Mouse (Mus musculus) embryonic facial prominence, embryonic 10.5 days (tissue): Measurements from ENCODE around the gene Psenen. TPM values are rescaled to one million over a fixed set of nuclear protein-coding genes. Genes with fewer than 3 reads are reported as not detected.
A peak's percentile ranks its signal among the peaks of the same experiment; 100 is the strongest.

Experiments
- DNase-seq: peaks from one replicate; pipeline ENCODE4 v3.0.0-alpha.2; 2017; ENCODE audit warnings: low spot score
- H3K27ac ChIP-seq: fragments of 300-500 bp; sonication (generic); replicated peaks from 2 replicates; pipeline ENCODE4 v1.5.1; 2016; ENCODE audit warnings: mild to moderate bottlenecking
- H3K27me3 ChIP-seq: fragments of 300-500 bp; sonication (generic); replicated peaks from 2 replicates; pipeline ENCODE4 v1.6.1; 2016; ENCODE audit warnings: low read depth, mild to moderate bottlenecking; ENCODE audit not compliant: poor library complexity, severe bottlenecking
- H3K36me3 ChIP-seq: fragments of 300-500 bp; sonication (generic); replicated peaks from 2 replicates; pipeline ENCODE4 v1.6.1; 2016; ENCODE audit warnings: mild to moderate bottlenecking, moderate library complexity
- H3K4me1 ChIP-seq: fragments of 300-500 bp; sonication (generic); 2 replicates; pipeline ENCODE4 v1.6.1; 2016
- H3K4me3 ChIP-seq: fragments of 300-500 bp; sonication (generic); 2 replicates; pipeline ENCODE4 v1.5.1; 2016; ENCODE audit warnings: mild to moderate bottlenecking, moderate library complexity
- H3K9me3 ChIP-seq: fragments of 300-500 bp; sonication (generic); 2 replicates; pipeline ENCODE4 v1.6.1; 2016; ENCODE audit warnings: mild to moderate bottlenecking
- WGBS: fragments of 180-500 bp; shearing (Covaris S2); methylation state at CpG from one replicate; pipeline ENCODE4 v1.1.7; 2016; 5-methylcytosine and 5-hydroxymethylcytosine counted together
- polyA plus RNA-seq: library from polyadenylated mRNA; unstranded; fragments of >200 nt; fragmentation: Nextera tagmentation; extraction: Ambion mirVana; gene quantifications from 2 replicates; pipeline ENCODE4 v1.2.1, GENCODE M21; 2016

Gene Psenen
- polyA plus RNA-seq, 1 experiment from 2014 or later = 118 TPM

GRCm38 (mm10) chr7:30596093-30596492 lies 32.7 kb upstream of the Psenen start:
- Histone ChIP-seq H3K9me3 (no peaks in the 10 kb centered on the region), H3K4me1 (peaks cover 4% of the 10 kb centered on the region; the same call in 1 of the 2 replicates), H3K27me3 (no peaks in the 10 kb centered on the region), H3K27ac (no peak overlapping the region), H3K36me3 (no peaks in the 10 kb centered on the region), H3K4me3 (no peak overlapping the region)
- DNase-seq = no peak
- WGBS = 83% methylated on average over 5 of the region's 5 CpGs

GRCm38 (mm10) chr7:30594510-30595024 lies 31.1 kb upstream of the Psenen start:
- Histone ChIP-seq H3K27ac (no peak overlapping the region), H3K4me3 (no peak overlapping the region), H3K27me3 (no peaks in the 10 kb centered on the region), H3K36me3 (no peaks in the 10 kb centered on the region), H3K9me3 (no peaks in the 10 kb centered on the region), H3K4me1 (peaks cover 9% of the 10 kb centered on the region)
- no peak for DNase-seq
- WGBS = 67% methylated on average over 4 of the region's 4 CpGs

- H3K4me3 ChIP-seq = no peak overlapping the region
- peaks cover 9% of the 10 kb centered on the region for H3K4me1 ChIP-seq
- 79% methylated on average over 10 of the region's 10 CpGs for WGBS
- H3K27me3 ChIP-seq = no peaks in the 10 kb centered on the region
- H3K9me3 ChIP-seq = no peaks in the 10 kb centered on the region
- no peaks in the 10 kb centered on the region for H3K36me3 ChIP-seq
- DNase-seq = no peak
- no peak overlapping the region for H3K27ac ChIP-seq
Observed at GRCm38 (mm10) chr7:30593579-30594509, 30.4 kb upstream of the Psenen start.

- Histone ChIP-seq H3K4me1 (peaks cover 9% of the 10 kb centered on the region), H3K36me3 (no peaks in the 10 kb centered on the region), H3K27ac (no peak overlapping the region), H3K9me3 (no peaks in the 10 kb centered on the region), H3K4me3 (no peak overlapping the region), H3K27me3 (no peaks in the 10 kb centered on the region)
- no peak for DNase-seq
- WGBS = 62% methylated on average over 5 of the region's 5 CpGs
Observed at GRCm38 (mm10) chr7:30592772-30593423, 29.5 kb upstream of the Psenen start.

GRCm38 (mm10) chr7:30591605-30591951 lies 28.2 kb upstream of the Psenen start:
- H3K4me1 ChIP-seq = peaks cover 22% of the 10 kb centered on the region
- no peaks in the 10 kb centered on the region for H3K27me3 ChIP-seq
- peaks cover 6% of the 10 kb centered on the region for H3K36me3 ChIP-seq
- DNase-seq = no peak
- no peak overlapping the region for H3K27ac ChIP-seq
- H3K9me3 ChIP-seq = no peaks in the 10 kb centered on the region
- 40% methylated on average over 4 of the region's 4 CpGs for WGBS
- H3K4me3 ChIP-seq = no peak overlapping the region

- peaks cover 11% of the 10 kb centered on the region for H3K36me3 ChIP-seq
- H3K27me3 ChIP-seq = no peaks in the 10 kb centered on the region
- DNase-seq = no peak
- no peaks in the 10 kb centered on the region for H3K9me3 ChIP-seq
- 87% methylated on average over 9 of the region's 9 CpGs for WGBS
- no peak overlapping the region for H3K4me3 ChIP-seq
- H3K4me1 ChIP-seq = peaks cover 24% of the 10 kb centered on the region
- H3K27ac ChIP-seq = no peak overlapping the region
Observed at GRCm38 (mm10) chr7:30590927-30591604, 27.6 kb upstream of the Psenen start.

GRCm38 (mm10) chr7:30589435-30590301 lies 26.2 kb upstream of the Psenen start:
- WGBS = 30% methylated on average over 40 of the region's 40 CpGs
- peak overlapping the region; percentile 99 for H3K27ac ChIP-seq
- H3K9me3 ChIP-seq = no peaks in the 10 kb centered on the region
- peak; percentile 90 for DNase-seq
- no peaks in the 10 kb centered on the region for H3K27me3 ChIP-seq
- peaks cover 24% of the 10 kb centered on the region for H3K4me1 ChIP-seq
- peak overlapping the region; percentile 99 for H3K4me3 ChIP-seq
- H3K36me3 ChIP-seq = peaks cover 25% of the 10 kb centered on the region

- Histone ChIP-seq H3K27me3 (no peaks in the 10 kb centered on the region), H3K4me3 (peak within 1 kb of the TSS; percentile 99), H3K9me3 (no peaks in the 10 kb centered on the region), H3K4me1 (peaks cover 24% of the 10 kb centered on the region), H3K36me3 (peaks cover 33% of the 10 kb centered on the region), H3K27ac (peak within 1 kb of the TSS; percentile 99)
- DNase-seq = peak; percentile 99
- under 1% methylated on average over 66 of the region's 68 CpGs for WGBS
Observed at GRCm38 (mm10) chr7:30588676-30589434, 25.4 kb upstream of the Psenen start, which contains the start of gene Kmt2b. Gene Kmt2b (minus strand): TSS chr7:30588726.

GRCm38 (mm10) chr7:30587842-30588667 lies 24.6 kb upstream of the Psenen start:
- Histone ChIP-seq H3K4me1 (peaks cover 24% of the 10 kb centered on the region), H3K4me3 (peak overlapping the region; percentile 99), H3K36me3 (peaks cover 41% of the 10 kb centered on the region), H3K27me3 (no peaks in the 10 kb centered on the region), H3K27ac (peak overlapping the region; percentile 99), H3K9me3 (no peaks in the 10 kb centered on the region)
- WGBS = under 1% methylated on average over 67 of the region's 67 CpGs
- no peak for DNase-seq

GRCm38 (mm10) chr7:30586455-30587020 lies 23.1 kb upstream of the Psenen start:
- Histone ChIP-seq H3K36me3 (peaks cover 56% of the 10 kb centered on the region), H3K4me3 (peak overlapping the region; percentile 99)
- 90% methylated on average over 28 of the region's 28 CpGs for WGBS

More at GRCm38 (mm10) chr7:30586455-30587020, 23.1 kb upstream of the Psenen start:
- peaks cover 24% of the 10 kb centered on the region for H3K4me1 ChIP-seq
- H3K27me3 ChIP-seq = no peaks in the 10 kb centered on the region
- no peak for DNase-seq
- no peak overlapping the region for H3K27ac ChIP-seq
- H3K9me3 ChIP-seq = no peaks in the 10 kb centered on the region
